Mouse (Mus musculus) midbrain, postnatal 0 days (tissue): ENCODE results near the gene Elk3. TPM values are rescaled to one million over a fixed set of nuclear protein-coding genes. Genes with fewer than 3 reads are reported as not detected.

Source experiments
- ATAC-seq: fragments of 200-750 bp; cut with Nextera tagmentation; 2 replicates; pipeline ENCODE4 v1.8.0; 2017; ENCODE audit warnings: moderate number of reproducible peaks, mild to moderate bottlenecking, moderate TSS enrichment, moderate library complexity; ENCODE audit not compliant: low FRiP score
- DNase-seq: peaks from one replicate; pipeline ENCODE4 v3.0.0-alpha.2; 2015; ENCODE audit warnings: low spot score
- H3K27ac ChIP-seq: fragments of 300-500 bp; sonication (generic); 2 replicates; pipeline ENCODE4 v1.5.1; 2014; ENCODE audit warnings: low read depth, mild to moderate bottlenecking, low read length, mixed read lengths
- H3K27me3 ChIP-seq: fragments of 300-500 bp; sonication (generic); 2 replicates; pipeline ENCODE4 v1.6.1; 2014; ENCODE audit warnings: low read length, control low read depth, mixed read lengths; ENCODE audit not compliant: insufficient read depth
- H3K36me3 ChIP-seq: fragments of 300-500 bp; sonication (generic); 2 replicates; pipeline ENCODE4 v1.6.1; 2014; ENCODE audit warnings: low read length, control low read depth, mixed read lengths; ENCODE audit not compliant: insufficient read depth
- H3K4me1 ChIP-seq: fragments of 300-500 bp; sonication (generic); 2 replicates; pipeline ENCODE4 v1.6.1; 2014; ENCODE audit warnings: mild to moderate bottlenecking, control low read depth, antibody characterized with exemption, low read length, mixed read lengths; ENCODE audit not compliant: insufficient read depth
- H3K4me2 ChIP-seq: fragments of 300-500 bp; sonication (generic); 2 replicates; pipeline ENCODE4 v1.6.1; 2014; ENCODE audit warnings: low read depth, mild to moderate bottlenecking, low read length, mixed read lengths; ENCODE audit not compliant: poor library complexity, severe bottlenecking
- H3K4me3 ChIP-seq: fragments of 300-500 bp; sonication (generic); 2 replicates; pipeline ENCODE4 v1.5.1; 2014; ENCODE audit warnings: low read depth, mild to moderate bottlenecking, low read length, moderate library complexity
- H3K9ac ChIP-seq: fragments of 300-500 bp; sonication (generic); replicated peaks from 2 replicates; pipeline ENCODE4 v1.6.1; 2014; ENCODE audit warnings: mild to moderate bottlenecking, low read length, moderate library complexity, mixed read lengths; ENCODE audit not compliant: poor library complexity, severe bottlenecking
- H3K9me3 ChIP-seq: fragments of 300-500 bp; sonication (generic); 2 replicates; pipeline ENCODE4 v1.6.1; 2016; ENCODE audit warnings: low read length, control low read depth
- CTCF ChIP-seq: IDR thresholded peaks from 2 replicates; pipeline ENCODE4 v1.5.1; 2016; ENCODE audit warnings: antibody characterized with exemption, mild to moderate bottlenecking
- WGBS: fragments of 180-500 bp; shearing (Covaris S2); extraction: QIAGEN DNeasy Blood & Tissue Kit; methylation state at CpG from one replicate; pipeline ENCODE4 v1.1.7; 2014; 5-methylcytosine and 5-hydroxymethylcytosine counted together
- polyA plus RNA-seq: library from polyadenylated mRNA; unstranded; fragments of >200 nt; fragmentation: Nextera tagmentation; extraction: Ambion mirVana; gene quantifications from 2 replicates; pipeline ENCODE4 v1.2.1, GENCODE M21; 2015
- total RNA-seq: library from RNA; depleted of rRNA; stranded (reverse); fragments of >200 nt; gene quantifications from 2 replicates; pipeline ENCODE4 v1.2.3, GENCODE M21; 2014

The Elk3 gene
- total and polyA plus RNA-seq, 2 experiments from 2014 or later, result 6.2 to 6.9 TPM

- TF ChIP-seq CTCF, result no peak
- H3K4me3 ChIP-seq, result no peak overlapping the region
- 90% methylated on average over 6 of the region's 6 CpGs for WGBS
Observed at GRCm38 (mm10) chr10:93233665-93234194, 77.2 kb downstream of the Elk3 start.

GRCm38 (mm10) chr10:93231893-93232292 lies 79.0 kb downstream of the Elk3 start:
- no peak overlapping the region for H3K4me3 ChIP-seq
- no peak overlapping the region for H3K27ac ChIP-seq
- H3K4me1 ChIP-seq, result no peaks in the 10 kb centered on the region
- WGBS, result 91% methylated on average over 5 of the region's 5 CpGs
- no peaks in the 10 kb centered on the region for H3K27me3 ChIP-seq
- H3K9ac ChIP-seq, result no peak overlapping the region
- TF ChIP-seq CTCF, result no peak
- DNase-seq (no peak), ATAC-seq (no peak)
- H3K4me2 ChIP-seq, result no peak overlapping the region
- H3K9me3 ChIP-seq, result no peaks in the 10 kb centered on the region
- H3K36me3 ChIP-seq, result peaks cover 25% of the 10 kb centered on the region

More at GRCm38 (mm10) chr10:93233665-93234194, 77.2 kb downstream of the Elk3 start:
- ATAC-seq (no peak), DNase-seq (no peak)
- no peak overlapping the region for H3K9ac ChIP-seq
- H3K4me1 ChIP-seq, result no peaks in the 10 kb centered on the region
- no peak overlapping the region for H3K27ac ChIP-seq
- no peaks in the 10 kb centered on the region for H3K9me3 ChIP-seq
- no peaks in the 10 kb centered on the region for H3K27me3 ChIP-seq
- H3K36me3 ChIP-seq, result peaks cover 27% of the 10 kb centered on the region
- H3K4me2 ChIP-seq, result no peak overlapping the region

GRCm38 (mm10) chr10:93231490-93231889 lies 79.4 kb downstream of the Elk3 start:
- H3K4me1 ChIP-seq, result no peaks in the 10 kb centered on the region
- H3K27ac ChIP-seq, result no peak overlapping the region
- H3K4me2 ChIP-seq, result no peak overlapping the region
- H3K27me3 ChIP-seq, result no peaks in the 10 kb centered on the region
- H3K9me3 ChIP-seq, result no peaks in the 10 kb centered on the region
- ATAC-seq (no peak), DNase-seq (no peak)
- peaks cover 24% of the 10 kb centered on the region for H3K36me3 ChIP-seq
- H3K9ac ChIP-seq, result no peak overlapping the region
- TF ChIP-seq CTCF, result no peak
- 55% methylated on average over 4 of the region's 4 CpGs for WGBS
- H3K4me3 ChIP-seq, result no peak overlapping the region

- Histone ChIP-seq H3K4me3 (no peak overlapping the region), H3K4me1 (no peaks in the 10 kb centered on the region), H3K27me3 (no peaks in the 10 kb centered on the region), H3K4me2 (no peak overlapping the region), H3K9me3 (no peaks in the 10 kb centered on the region), H3K9ac (no peak overlapping the region), H3K36me3 (peaks cover 15% of the 10 kb centered on the region), H3K27ac (no peak overlapping the region)
- no peak for TF ChIP-seq CTCF
- ATAC-seq (no peak), DNase-seq (no peak)
- WGBS, result 81% methylated on average over 11 of the region's 11 CpGs
Observed at GRCm38 (mm10) chr10:93228401-93229007, 82.4 kb downstream of the Elk3 start.

- ATAC-seq (no peak), DNase-seq (no peak)
- TF ChIP-seq CTCF, result no peak
- Histone ChIP-seq H3K27ac (no peak overlapping the region), H3K4me2 (no peak overlapping the region), H3K27me3 (no peaks in the 10 kb centered on the region), H3K9ac (no peak overlapping the region), H3K9me3 (no peaks in the 10 kb centered on the region), H3K4me1 (no peaks in the 10 kb centered on the region), H3K36me3 (peaks cover 12% of the 10 kb centered on the region), H3K4me3 (no peak overlapping the region)
- WGBS, result 71% methylated on average over 8 of the region's 8 CpGs
Observed at GRCm38 (mm10) chr10:93227921-93228320, 83.0 kb downstream of the Elk3 start.

DNA sequence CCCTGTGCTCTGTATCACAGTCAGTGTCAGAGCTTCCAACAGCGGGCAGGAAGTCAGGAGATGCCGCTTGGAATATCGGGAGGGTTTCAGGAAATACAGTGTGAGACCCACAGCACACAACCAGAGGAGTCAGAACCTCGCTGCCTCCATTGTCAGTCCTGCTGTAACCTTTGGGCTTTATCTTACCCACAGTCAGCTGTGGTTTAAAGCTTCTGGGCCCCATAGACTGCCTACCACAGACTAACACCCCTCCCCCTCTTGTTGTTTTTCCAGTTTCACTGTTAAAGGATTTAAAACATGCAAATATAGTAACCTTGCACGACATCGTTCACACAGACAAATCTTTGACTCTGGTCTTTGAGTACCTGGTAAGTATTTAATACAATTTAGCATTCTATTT lies 85.2 kb downstream of the Elk3 start:
- Histone ChIP-seq H3K9ac (no peak overlapping the region), H3K4me3 (no peak overlapping the region), H3K27ac (no peak overlapping the region), H3K27me3 (no peaks in the 10 kb centered on the region), H3K9me3 (no peaks in the 10 kb centered on the region), H3K36me3 (peaks cover 12% of the 10 kb centered on the region; the same call in 1 of the 2 replicates), H3K4me1 (no peaks in the 10 kb centered on the region), H3K4me2 (no peak overlapping the region)
- no peak for TF ChIP-seq CTCF
- ATAC-seq (no peak), DNase-seq (no peak)
- 84% methylated on average over 6 of the region's 6 CpGs for WGBS
